Mouse (Mus musculus): ENCODE results near the gene Gm4201. TPM values are rescaled to one million over a fixed set of nuclear protein-coding genes. Genes with fewer than 3 reads are reported as not detected.
"Not testable (repeated sequence)": the region's sequence is repeated elsewhere in the genome, so short reads cannot be mapped to it uniquely, and the experiment has no call there.

The Gm4201 gene
- polyA plus RNA-seq (2012; rRNA removed), result not detected in 2 replicates

DNA sequence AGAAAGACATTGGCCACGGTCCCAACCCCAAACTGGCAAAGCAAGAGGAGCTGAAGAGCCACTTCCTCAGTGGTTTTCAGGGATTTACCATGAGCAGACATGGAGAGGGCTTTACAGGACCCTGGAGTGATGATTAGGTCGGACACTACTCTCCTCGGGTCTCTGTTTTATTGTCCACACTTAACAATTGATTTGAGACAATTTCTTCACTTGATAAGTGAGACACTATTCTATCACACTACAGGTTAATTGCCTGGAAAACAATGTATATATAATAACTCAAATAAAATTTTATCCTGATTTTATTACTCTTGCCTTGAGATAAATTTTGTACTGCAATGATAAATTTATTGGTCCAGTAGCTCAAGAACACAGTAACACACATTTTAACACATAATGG lies at the start of gene Gm4201:
Gene Gm4201 (minus strand): TSS at position 101 of the 400 bp plus-strand sequence.
- H3K27me3 ChIP-seq (ENCODE audit: control insufficient read depth, insufficient read depth, low read length), result not testable (repeated sequence)

GRCm38 (mm10) chr7:22588027-22588426 lies 22.9 kb upstream of the Gm4201 start, which contains the start of gene Gm4565:
Gm4565 (minus strand) TSS chr7:22588127.
- not testable (repeated sequence) for H3K36me3 ChIP-seq (ENCODE audit: control insufficient read depth, insufficient read depth, low read length); H3K4me3 ChIP-seq (ENCODE audit: control insufficient read depth, low read depth, low read length); H3K27me3 ChIP-seq (ENCODE audit: control insufficient read depth, insufficient read depth, low read length); H3K4me1 ChIP-seq (ENCODE audit: control insufficient read depth, insufficient read depth, low read length); H3K27ac ChIP-seq (ENCODE audit: control insufficient read depth, insufficient read depth, low read depth, low read length)

More for the DNA sequence above, at the start of gene Gm4201:
- not testable (repeated sequence) for H3K4me1 ChIP-seq (ENCODE audit: control insufficient read depth, insufficient read depth, low read length); H3K27ac ChIP-seq (ENCODE audit: control insufficient read depth, insufficient read depth, low read depth, low read length); H3K4me3 ChIP-seq (ENCODE audit: control insufficient read depth, low read depth, low read length); H3K36me3 ChIP-seq (ENCODE audit: control insufficient read depth, insufficient read depth, low read length)

GRCm38 (mm10) chr7:22534787-22535186 lies 30.4 kb downstream of the Gm4201 start, which contains the start of gene Gm8677:
Gm8677 (minus strand) TSS chr7:22534887.
- H3K4me1 ChIP-seq (ENCODE audit: control insufficient read depth, insufficient read depth, low read length); H3K27ac ChIP-seq (ENCODE audit: control insufficient read depth, insufficient read depth, low read depth, low read length); H3K4me3 ChIP-seq (ENCODE audit: control insufficient read depth, low read depth, low read length); H3K36me3 ChIP-seq (ENCODE audit: control insufficient read depth, insufficient read depth, low read length); H3K27me3 ChIP-seq (ENCODE audit: control insufficient read depth, insufficient read depth, low read length): not testable (repeated sequence)

DNA sequence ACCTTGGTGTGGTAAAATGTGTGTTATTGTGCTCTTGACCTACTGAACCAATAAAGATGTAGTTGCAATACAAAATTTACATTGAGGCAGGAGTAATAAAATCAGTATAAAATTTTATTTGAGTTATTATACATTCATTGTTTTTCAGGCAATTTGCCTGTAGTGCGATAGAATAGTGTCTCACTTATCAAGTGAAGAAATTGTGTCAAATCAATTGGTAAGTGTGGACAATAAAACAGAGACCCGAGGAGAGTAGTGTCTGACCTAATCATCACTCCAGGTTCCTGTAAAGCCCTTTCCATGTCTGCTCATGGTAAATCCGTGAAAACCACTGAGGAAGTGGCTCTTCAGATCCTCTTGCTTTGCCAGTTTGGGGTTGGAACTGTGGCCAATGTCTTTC lies 42.5 kb downstream of the Gm4201 start, which contains the start of gene Vmn1r152:
Gene Vmn1r152 (plus strand): TSS at position 301 of the 400 bp plus-strand sequence.
- H3K36me3 ChIP-seq (ENCODE audit: control insufficient read depth, insufficient read depth, low read length); H3K4me3 ChIP-seq (ENCODE audit: control insufficient read depth, low read depth, low read length); H3K27me3 ChIP-seq (ENCODE audit: control insufficient read depth, insufficient read depth, low read length); H3K27ac ChIP-seq (ENCODE audit: control insufficient read depth, insufficient read depth, low read depth, low read length); H3K4me1 ChIP-seq (ENCODE audit: control insufficient read depth, insufficient read depth, low read length): not testable (repeated sequence)

Other genes with a start within 250 kb of the Gm4201 start
- not detected in 2 replicates for gene Gm4187, start 235.6 kb downstream of the Gm4201 start, polyA plus RNA-seq (2012; rRNA removed)
- gene Gm8660, start 194.3 kb downstream of the Gm4201 start, polyA plus RNA-seq (2012; rRNA removed), result not detected in 2 replicates
- gene Vmn1r148, start 151.8 kb downstream of the Gm4201 start, polyA plus RNA-seq (2012; rRNA removed), result not detected in 2 replicates
- not detected in 2 replicates for gene Vmn1r149, start 127.1 kb downstream of the Gm4201 start, polyA plus RNA-seq (2012; rRNA removed)
- gene Gm10665, start 101.3 kb downstream of the Gm4201 start, polyA plus RNA-seq (2012; rRNA removed), result not detected in 2 replicates
- not detected in 2 replicates for gene Vmn1r151, start 65.7 kb downstream of the Gm4201 start, polyA plus RNA-seq (2012; rRNA removed)
- not detected in 2 replicates for gene Vmn1r152, start 42.4 kb downstream of the Gm4201 start, polyA plus RNA-seq (2012; rRNA removed)
- not detected in 2 replicates for gene Gm8677, start 30.5 kb downstream of the Gm4201 start, polyA plus RNA-seq (2012; rRNA removed)
- gene Gm4565, start 22.8 kb upstream of the Gm4201 start, polyA plus RNA-seq (2012; rRNA removed), result 0.48 and 0.54 TPM in 2 replicates
- gene Vmn1r155, start 92.7 kb upstream of the Gm4201 start, polyA plus RNA-seq (2012; rRNA removed), result not detected in 2 replicates
- gene Gm8693, start 127.0 kb upstream of the Gm4201 start, polyA plus RNA-seq (2012; rRNA removed), result not detected in 2 replicates
- gene Gm4567, start 154.4 kb upstream of the Gm4201 start, polyA plus RNA-seq (2012; rRNA removed), result not detected in 2 replicates
- not detected in 2 replicates for gene Vmn1r157, start 196.4 kb upstream of the Gm4201 start, polyA plus RNA-seq (2012; rRNA removed)
- gene Vmn1r158, start 225.4 kb upstream of the Gm4201 start, polyA plus RNA-seq (2012; rRNA removed), result not detected in 2 replicates

All from testis, adult 2 months (tissue).